Mouse (Mus musculus) heart, postnatal 14 days (tissue): ENCODE data around the gene Dnajb4. TPM values are rescaled to one million over a fixed set of nuclear protein-coding genes. Genes with fewer than 3 reads are reported as not detected.

Experiments
- DNase-seq, 2 experiments: peaks; one replicate each; pipeline ENCODE4 v3.0.0; 2021 to 2022
- intact Hi-C: fragments of 180-260 bp; cut with DNase I; formaldehyde crosslinking; loops from one replicate; pipeline ENCODE4 v1.15.1; 2025
- long read RNA-seq, 2 experiments: library from polyadenylated mRNA; stranded (forward); transcript quantifications; one replicate each; pipeline ENCODE4 v2.0.0; 2021
- total RNA-seq, 2 experiments: library from RNA; stranded (reverse); gene quantifications; 2 replicates each; pipeline ENCODE4 v1.2.3; 2021

The Dnajb4 gene
- 10 to 100 TPM; 74.3 to 80.3 TPM for total RNA-seq
- long read RNA-seq, experiment 1, full-length matches to known transcripts = 51 of 60 reads
- long read RNA-seq, experiment 1, partial matches to known transcripts = 3 of 60 reads
- long read RNA-seq, experiment 1, other reads (novel, unspliced or antisense) = 6 of 60 reads
- long read RNA-seq, experiment 2, full-length matches to known transcripts = 38 of 46 reads
- long read RNA-seq, experiment 2, partial matches to known transcripts = 1 of 46 reads
- long read RNA-seq, experiment 2, other reads (novel, unspliced or antisense) = 7 of 46 reads

DNA sequence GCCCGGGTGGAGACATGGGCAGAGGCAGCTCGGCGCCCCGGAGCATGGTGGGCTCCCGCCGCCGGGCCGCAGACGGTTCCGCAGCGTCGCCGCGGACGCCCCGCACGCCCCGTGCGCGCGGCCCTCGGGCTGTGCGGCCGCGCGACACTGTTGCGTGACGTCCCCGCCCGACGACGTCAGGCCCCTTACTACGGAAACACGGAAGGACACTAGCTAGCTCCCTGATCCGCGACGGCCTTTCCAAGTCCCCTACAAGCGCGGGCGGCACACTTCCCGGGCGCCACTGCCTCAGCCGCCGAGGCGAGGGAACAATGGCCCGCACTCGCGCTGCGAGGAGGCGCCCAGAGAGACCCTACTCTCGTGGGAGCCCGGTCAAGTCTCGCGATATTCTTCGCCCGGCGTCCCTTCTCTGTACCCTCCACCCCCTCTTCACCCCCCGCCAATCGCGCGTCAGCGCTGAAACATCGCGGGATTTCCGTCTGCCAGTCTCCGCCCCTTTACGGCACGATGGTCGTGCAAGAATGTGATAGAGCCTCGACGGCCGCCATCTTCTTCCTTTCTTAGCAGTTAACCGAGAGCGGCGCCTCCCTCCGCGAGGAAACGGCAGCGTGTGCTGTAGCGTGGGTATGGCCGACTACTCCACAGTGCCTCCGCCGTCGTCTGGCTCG lies at the start of gene Dnajb4, which contains the start of gene Fubp1:
Gene Dnajb4, minus strand, starts transcription at position 336 of the 668 bp plus-strand sequence.
Gene Fubp1, plus strand, starts transcription at position 456 of the 668 bp plus-strand sequence.
- intact Hi-C loops = loop anchor here (2.0 to 10.0 kb wide), 3 partner anchors 17 to 295 kb away; no protein-coding TSS in a partner anchor

DNA sequence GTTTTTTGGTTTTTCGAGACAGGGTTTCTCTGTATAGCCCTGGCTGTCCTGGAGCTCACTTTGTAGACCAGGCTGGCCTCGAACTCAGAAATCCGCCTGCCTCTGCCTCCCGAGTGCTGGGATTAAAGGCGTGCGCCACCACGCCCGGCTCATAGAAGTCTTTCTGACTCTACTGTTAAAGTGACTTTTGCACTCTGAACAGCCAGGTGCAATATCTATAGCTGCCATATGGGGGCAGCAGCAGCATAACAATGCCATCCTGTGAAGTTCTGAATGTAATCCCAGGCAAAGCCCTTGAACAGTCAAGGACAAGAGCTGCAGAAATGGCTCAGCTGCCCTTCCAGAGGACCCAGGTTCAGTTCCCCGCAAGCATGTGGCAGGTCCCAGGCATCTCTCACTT lies 49.3 kb upstream of the Dnajb4 start:
- intact Hi-C loops = loop anchor here (5.0 kb wide), 1 partner anchor 488 kb away; no protein-coding TSS in a partner anchor
- peak; percentile 83 to 87 for DNase-seq

More for the DNA sequence above, at the start of gene Dnajb4, which contains the start of gene Fubp1:
- DNase-seq = peak; percentile 100

DNA sequence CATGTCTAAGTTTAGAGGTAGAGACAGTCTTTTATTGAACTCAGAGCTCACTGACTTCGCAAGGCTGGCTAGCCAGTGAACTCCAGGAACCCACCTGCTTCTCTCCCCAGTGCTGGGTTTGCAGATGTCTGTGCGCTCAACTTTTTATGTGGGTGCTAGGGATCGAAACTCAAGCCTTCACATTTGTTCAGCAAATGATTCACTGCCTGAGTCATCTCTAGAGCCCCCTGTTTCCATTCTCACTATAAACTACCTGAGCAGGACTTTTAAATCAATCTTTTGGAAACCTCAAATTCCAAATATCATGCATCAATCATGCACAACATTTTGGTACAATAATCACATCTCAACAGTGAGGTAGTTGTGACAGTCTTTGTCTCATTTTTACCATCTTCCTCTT lies 47.4 kb upstream of the Dnajb4 start:
- intact Hi-C loops = loop anchor here (5.0 kb wide), 1 partner anchor 490 kb away; no protein-coding TSS in a partner anchor
- no peak for DNase-seq

DNA sequence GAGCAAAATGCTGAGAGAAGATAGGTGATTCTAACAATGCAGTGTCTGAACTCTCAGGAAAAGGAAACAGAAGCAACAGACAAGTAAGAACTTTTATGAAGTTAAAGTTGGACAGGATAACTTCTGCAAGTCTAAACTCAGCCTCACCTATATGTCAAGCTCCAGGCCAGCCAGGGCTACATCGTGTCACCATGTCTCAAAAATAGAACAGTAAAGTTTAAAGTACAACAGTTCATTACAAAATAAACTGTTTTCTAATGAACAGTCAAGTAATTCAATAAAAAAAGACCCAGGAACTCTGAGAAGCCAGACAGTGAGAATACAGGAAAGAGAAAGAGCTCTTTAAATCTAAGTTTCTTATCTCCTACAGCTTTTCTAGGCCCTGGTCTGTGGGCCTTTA lies 40.4 kb upstream of the Dnajb4 start:
- intact Hi-C loops = no loop called here

DNA sequence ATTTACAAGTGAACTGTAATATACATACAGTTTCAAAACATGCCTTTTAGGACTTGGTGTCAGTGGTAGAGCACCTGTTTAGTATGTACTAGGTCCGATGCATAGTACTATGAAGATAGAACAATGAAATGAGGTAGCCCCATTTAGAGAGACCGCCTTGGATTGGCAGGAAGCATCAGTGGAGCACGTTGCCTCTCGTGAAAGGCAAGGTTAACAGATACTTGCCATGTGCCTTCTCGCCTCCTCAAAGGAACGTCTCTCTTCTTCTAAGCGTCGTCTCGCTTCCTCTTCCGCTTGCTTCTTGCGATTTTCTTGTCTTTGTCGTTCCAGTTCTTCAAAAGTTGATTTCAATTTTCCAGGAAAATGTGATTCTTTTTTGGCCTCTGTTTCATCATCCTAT lies 37.6 kb upstream of the Dnajb4 start:
- no peak for DNase-seq
- intact Hi-C loops = no loop called here

More for the DNA sequence above, 40.4 kb upstream of the Dnajb4 start:
- DNase-seq = no peak

DNA sequence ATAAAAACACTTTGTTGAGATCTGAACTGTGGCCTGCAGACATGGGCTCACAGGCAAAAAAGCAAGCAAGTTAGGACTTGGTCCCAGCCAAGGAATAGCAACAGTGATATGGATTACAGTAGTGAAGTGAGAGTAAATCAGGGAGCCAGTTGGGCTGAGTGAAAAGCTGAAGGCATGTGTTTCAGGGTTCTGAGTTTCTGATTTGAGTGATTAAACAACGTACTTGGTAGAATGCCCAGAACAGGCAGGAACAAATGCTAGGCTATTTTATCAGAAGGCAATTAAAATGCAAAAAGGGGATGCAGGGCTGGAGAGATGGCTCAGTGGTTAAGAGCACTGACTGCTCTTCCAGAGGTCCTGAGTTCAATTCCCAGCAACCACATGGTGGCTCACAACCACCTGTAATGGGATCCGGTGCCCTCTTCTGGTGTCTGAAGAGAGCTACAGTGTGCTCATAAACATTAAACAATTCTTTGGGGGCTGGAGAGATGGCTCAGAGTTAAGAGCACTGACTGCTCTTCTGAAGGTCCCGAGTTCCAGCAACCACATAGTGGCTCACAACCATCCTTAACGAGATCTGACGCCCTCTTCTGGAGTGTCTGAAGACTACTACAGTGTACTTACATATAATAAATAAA lies 35.3 kb upstream of the Dnajb4 start:
- DNase-seq = no peak
- intact Hi-C loops = no loop called here

DNA sequence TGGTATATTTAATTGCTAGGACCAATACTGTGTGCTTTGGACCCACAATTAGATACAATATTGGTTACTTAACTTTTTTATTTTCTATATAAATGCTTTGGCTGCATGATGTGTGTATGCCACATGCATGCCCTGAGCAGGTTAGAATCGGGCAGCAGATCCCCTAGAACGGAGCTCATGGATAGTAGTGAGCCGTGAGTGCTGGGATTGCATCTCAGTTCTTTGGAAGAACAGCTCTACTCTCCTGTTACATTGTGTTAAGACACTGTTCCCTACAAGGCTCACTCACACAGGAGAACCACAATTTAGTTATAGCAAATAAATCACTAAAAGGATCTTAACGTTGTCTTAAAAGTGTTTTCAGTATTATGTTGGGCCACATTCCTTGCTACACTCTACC lies 33.2 kb upstream of the Dnajb4 start:
- DNase-seq = no peak
- intact Hi-C loops = no loop called here

DNA sequence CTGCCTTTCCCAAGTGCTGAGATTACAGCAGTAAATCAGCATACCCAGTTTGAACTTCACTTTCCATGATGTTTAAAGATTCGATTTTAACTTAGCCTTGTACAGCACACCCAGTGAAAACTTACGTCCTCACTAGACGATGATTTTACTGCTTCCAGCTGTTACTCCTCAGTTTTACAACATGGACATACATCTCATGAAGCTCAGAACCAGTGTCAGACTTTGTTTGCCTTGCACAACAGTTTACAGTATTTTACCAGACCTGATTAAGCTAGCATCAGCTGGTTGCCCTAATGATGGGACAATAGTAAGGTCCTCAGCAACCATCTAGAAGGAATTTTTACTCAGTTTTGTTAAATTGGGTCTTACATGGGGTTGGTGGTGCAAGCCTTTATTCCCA lies 31.0 kb upstream of the Dnajb4 start:
- intact Hi-C loops = no loop called here
- no peak for DNase-seq

DNA sequence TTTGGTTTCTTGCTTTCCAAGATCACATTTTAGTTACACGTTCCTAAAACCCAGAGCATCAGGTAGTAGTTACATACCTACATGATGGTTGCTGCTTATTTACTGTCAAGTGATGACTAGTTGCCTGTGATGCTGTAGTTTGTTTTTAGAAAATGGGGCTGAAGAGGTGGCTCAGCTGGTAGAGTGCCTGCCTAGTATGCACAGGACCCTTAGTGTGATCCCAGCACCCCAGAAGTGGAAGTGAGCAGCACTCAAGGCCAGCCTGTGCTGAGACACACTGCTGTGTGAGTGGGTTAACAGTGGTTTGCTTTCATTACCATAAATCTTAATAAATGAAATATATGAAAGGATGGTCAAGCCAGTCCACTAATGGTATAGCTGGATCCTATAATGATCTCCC lies 29.5 kb upstream of the Dnajb4 start:
- DNase-seq = no peak
- intact Hi-C loops = no loop called here

DNA sequence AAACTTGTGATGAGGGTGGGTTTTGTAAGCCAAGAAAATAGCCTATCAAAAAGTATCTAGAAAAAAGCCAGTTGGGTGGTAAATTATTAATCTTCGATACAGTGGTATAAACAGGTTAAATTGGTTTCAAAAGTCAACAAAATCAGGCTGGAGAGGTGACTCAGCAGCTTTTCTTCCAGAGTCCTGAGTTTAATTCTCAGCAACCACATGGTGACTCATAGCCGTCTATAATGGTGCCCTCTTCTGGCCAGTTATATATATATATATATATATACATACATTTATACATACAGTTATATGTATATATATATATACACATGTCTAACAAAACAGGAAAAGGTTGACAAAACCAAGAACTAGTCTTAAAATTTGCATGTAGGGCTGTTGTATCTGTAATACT lies 28.7 kb upstream of the Dnajb4 start:
- DNase-seq = no peak
- intact Hi-C loops = no loop called here

DNA sequence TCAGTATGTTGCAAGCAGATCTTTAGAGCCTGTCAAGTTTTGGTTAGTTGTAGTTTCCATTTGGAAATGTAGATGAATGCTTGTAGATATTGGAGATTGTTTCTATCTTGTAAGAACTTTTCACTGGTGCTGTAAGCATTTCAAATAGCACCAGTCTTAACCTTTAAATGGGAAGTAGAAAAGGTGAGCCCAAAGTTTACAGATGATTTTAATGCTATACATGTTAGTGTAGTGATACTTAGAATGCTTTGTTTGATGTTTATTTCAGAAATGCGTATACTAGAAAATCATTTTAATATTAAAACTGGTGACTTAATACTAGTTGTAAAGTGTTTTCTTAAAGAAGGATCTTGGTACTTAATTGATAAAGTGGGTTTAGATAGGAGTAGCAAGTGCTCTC lies 25.7 kb upstream of the Dnajb4 start:
- no peak for DNase-seq
- intact Hi-C loops = no loop called here

DNA sequence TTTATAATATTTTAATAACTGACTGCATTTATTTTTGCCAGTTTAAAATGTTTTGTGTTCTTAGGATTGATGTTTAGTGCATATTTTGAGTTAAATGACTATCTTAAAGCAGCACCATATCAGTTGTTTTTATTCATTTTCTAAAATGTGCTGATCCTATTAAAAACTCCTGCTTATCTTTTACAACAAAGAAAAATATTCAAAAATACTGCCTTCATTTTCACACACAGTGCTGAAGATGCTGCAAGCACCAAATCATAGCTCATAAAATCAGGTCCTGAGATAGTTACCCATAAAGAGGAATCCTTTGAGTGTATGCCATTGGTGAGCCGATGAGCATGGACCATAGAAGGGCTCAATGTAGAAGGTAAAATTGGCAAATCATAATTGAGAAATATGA lies 25.1 kb upstream of the Dnajb4 start:
- intact Hi-C loops = no loop called here
- no peak for DNase-seq

DNA sequence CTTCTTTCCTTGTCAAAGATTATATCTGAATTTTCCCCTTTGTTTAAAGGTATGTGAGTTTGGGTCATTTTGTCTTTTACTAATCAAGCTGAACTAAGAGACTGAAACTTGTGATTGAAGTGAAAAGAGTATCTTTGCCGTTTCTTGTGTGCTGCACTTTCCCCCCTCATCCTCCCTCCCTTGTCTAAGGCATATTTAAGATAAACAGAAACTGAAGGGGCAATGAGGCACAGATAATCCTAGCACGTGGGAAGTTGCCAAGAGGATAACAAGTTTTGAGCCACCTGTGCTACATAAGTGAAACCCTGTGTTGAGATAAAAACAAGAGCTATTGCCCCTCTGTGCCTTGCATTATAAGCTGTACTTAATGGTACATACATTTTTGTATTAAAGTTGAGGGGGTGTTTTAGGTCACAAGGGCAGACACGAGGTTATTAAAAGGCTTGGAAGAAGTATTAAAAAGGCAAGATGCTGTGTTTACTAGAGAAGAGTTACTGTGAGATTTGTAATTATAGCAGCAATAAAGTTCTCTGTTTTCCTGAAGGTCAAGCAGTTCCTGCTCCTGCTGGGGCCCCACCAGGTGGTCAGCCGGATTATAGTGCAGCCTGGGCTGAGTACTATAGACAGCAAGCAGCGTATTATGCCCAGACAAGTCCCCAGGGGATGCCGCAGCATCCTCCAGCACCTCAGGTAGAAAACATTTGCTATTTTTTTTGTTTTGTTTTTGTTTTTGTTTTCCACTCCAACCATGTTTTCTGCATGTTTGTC lies 21.4 kb upstream of the Dnajb4 start:
- intact Hi-C loops = loop anchor here (2.0 to 5.0 kb wide), 2 partner anchors 13 to 119 kb away; no protein-coding TSS in a partner anchor
- no peak for DNase-seq

DNA sequence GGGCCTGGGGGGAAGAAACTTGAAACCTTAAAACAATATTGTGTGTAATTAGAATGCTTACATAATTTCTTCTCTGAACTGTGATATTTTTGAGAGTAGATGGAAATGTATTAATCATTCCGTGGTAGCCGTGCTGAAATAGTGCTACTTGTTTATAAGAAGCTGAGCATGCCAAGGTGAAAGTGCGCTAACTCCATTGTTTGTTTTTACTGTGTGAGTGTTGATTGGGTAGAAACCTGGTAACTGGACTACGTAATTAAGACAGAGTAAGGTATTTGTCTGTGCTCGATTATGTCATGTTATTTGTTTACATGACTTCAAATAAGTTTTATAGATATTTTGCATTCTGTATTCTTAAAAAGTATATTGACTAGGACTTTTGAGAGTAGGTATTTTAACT lies 19.2 kb upstream of the Dnajb4 start:
- intact Hi-C loops = no loop called here
- no peak for DNase-seq

DNA sequence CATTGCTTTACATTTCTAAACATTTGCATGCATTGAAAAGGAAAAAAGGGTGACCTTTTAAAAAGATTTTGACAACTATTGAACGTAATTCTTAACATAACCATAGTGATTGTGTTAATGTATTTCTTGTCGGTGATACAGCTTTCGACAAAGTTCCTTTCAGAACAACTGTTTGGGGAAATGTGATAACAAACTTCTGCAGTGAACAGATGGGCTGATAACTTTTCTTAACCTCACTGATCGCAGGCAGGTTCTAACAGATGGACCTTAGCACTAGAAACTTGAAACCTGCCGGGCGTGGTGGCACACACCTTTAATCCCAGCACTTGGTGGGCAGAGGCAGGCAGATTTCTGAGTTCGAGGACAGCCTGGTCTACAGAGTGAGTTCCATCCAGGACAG lies 18.7 kb upstream of the Dnajb4 start:
- intact Hi-C loops = no loop called here
- DNase-seq = no peak

DNA sequence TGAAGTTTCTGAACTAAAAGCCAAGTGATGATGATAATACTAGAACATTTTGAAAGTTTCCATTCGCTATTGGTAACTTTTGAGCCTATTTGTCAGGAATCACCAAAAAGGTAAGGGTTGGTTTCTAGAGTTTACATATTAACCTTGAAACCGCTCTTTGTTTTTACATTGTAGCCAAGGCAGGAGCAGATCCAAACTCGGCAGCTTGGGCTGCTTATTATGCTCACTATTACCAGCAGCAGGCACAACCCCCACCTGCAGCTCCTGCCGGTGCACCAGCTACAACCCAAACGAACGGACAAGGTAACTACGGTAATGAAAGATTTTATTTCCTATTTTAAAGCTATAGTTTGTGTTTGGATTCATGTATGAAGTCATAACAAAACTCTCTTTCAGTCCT lies 15.8 kb upstream of the Dnajb4 start:
- DNase-seq = no peak
- intact Hi-C loops = no loop called here

DNA sequence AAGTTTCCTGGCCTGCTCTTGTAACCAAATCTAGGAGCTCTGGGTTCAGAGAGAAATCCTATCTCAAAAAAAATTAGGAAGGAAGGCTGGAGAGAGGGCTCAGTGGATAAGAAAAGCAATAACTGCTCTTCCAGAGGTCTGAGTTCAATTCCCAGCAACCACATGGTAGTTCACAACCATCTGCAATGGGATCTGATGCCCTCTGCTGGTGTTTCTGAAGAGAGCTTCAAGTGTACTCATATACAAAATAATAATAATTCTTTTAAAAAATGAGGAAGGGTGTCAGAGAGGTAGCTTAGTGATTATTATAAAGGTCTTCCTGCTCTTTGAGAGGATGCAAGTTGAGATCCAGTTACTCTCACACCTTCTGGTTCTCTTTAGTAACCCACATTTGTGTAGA lies 14.8 kb upstream of the Dnajb4 start:
- no peak for DNase-seq
- intact Hi-C loops = no loop called here

DNA sequence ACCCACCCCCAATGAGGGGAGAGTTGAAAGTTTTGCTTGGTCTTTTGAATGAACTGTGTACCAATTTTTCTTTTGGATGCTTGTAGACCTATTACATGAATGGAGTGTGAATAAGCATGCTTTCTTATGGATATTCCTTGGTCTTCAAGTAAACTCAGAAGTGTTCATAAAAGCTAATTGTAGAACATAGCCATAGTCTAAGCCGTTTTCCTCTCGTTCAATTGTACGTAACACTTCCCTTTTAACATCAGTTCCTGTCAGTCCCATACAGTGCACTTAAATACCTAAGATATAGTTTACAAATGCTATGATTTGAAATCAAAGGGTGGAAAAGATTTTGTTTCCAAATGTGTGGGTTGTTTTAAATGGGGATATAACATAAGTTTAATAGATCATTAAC lies 3.3 kb upstream of the Dnajb4 start:
- intact Hi-C loops = loop anchor here (10.0 kb wide), 1 partner anchor 299 kb away; no protein-coding TSS in a partner anchor
- no peak for DNase-seq

DNA sequence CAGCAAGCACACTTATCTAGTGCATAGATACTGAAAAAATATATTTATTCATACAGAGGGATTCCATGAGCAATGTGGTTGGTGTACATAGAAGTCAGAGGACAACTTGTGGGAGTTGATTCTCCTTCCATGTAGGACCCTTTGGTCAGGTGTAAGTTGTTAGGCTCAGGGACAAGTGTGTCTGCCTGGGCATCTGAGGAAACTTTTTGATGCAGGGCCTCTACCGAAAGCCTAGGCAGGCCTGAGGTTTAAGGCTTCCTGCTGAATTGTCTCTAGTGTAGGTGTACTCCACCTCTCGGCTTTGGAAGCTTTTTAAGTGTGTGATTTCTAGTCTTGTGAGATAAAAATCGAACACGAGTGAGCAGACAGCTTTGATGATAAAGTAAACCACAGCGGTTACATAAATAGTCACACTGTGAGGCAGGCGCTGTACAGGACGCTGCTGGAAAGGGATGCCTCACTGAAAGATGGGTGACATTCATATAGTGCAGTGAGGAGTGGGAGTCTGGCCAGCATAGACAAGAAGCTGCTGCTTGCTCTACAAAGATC lies 1.7 kb upstream of the Dnajb4 start:
- intact Hi-C loops = loop anchor here (2.0 to 10.0 kb wide), 3 partner anchors 19 to 297 kb away; no protein-coding TSS in a partner anchor

DNA sequence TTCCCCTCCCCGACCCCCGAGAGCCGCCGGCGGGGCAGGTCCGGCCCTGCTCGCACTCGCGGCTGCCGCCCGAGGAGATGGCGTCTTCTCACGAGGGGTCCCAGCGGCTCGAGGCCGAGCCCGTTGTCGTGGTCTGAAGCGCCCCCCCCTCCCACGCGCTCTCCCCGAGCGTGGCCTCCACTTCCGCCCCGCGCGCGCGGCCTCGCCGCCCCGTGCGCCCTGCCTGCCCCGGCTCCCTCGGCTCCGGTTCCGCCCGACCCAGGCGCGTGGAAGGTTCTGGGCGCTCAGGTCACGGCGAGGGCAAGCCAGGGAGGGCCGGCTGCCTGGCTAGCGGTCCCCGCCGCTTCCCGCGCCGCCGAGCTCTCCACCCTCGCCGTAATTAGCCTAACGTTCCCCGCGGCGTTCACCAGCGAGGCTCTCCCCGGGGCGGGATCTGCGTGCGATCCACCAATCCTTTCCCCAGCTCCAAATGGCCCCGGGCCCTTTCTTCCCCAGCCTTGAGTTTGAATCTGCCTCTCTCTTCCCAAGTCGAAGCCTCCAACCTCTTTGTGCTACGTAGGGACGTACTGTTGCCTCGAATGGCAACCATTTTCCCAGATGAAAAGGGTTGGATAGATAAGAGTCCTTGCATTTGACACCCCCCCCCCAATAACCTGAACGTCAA lies 758 bp upstream of the Dnajb4 start:
- DNase-seq = peak; percentile 69 to 76
- intact Hi-C loops = loop anchor here (2.0 to 10.0 kb wide), 3 partner anchors 18 to 296 kb away; no protein-coding TSS in a partner anchor

More for the DNA sequence above, 1.7 kb upstream of the Dnajb4 start:
- DNase-seq = no peak
